Mouse (Mus musculus): ENCODE results near the gene Trove2. TPM values are rescaled to one million over a fixed set of nuclear protein-coding genes. Genes with fewer than 3 reads are reported as not detected.

Trove2 gene
- 10 to 100 TPM; 25.5 to 29.7 TPM for total RNA-seq (2021)

DNA sequence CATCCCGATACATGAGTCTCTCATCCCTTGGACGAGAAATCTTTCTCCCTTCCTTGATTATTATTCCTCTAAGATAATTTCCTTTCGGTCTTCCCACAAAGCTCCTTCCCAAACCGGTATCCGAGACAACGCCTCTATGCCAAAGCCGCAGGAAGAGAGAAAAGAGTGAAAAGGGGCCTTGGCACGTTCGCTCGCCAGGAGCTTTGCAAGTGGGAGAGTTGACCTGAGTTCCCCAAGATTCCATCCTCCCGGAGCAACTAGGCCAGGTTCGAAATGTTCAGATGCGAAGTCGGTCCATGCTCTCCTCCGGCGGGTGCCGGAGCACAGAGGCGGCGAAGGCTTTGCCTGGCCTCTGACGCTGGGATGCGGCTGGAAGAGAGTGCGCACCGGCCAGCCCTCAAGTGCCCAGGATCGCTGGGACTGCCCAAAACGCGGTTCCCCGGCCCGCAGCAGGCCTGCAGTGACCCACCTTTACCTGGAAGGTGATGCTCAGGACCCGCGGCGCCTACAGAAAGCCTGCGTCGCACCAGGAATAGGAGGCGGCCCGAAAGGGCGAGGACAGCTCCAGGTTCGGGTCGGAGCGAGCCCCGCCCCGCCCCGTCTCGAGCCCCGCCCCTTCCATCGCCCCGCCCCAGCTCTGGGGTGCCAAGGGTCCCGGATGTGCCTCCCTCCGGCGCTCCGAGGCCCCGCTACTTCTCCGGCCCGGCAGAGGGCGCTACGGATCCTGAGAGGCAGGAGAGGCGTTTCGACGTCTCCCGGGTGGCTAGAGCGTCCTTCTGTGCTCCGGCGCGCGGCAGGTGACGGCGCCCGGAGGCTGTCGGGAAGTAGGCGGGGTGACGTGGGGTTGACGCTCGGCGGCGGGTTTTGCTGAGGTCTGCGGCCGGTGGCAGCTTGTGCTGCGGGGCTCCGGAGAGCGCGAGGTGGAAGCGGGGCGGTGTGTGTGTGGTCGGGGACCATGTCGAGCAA lies at the start of gene Trove2, which contains the start of gene Uchl5:
Trove2 (minus strand) TSS at position 623 of the 966 bp plus-strand sequence.
Uchl5 (plus strand) TSS at position 827 of the 966 bp plus-strand sequence.
- intact Hi-C loops (cut with DNase I): no loop called here
- DNase-seq (ENCODE audit: low spot score in 2 of 2): peak; percentile 98 to 99

DNA sequence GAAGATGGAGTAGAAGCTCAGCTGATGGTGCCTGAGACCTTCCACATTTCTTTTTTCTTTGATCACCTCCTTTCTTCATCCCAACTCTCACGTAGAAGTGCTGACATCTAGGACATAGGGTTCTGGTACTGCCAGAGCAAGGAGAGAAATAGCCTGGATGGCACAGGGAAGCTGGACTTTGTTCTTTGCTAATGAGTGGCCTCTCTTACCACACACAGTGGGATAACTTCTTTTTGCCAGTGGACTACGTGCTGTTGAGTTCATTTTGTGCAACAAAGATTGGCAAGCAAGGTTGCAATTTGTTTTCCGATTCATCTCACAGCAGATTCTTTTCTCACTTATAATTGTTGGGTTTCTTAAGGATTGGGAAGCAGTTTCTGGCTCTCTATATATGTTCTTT lies 45.8 kb upstream of the Trove2 start:
- intact Hi-C loops (cut with DNase I): no loop called here
- no peak for DNase-seq (ENCODE audit: low spot score in 2 of 2)

DNA sequence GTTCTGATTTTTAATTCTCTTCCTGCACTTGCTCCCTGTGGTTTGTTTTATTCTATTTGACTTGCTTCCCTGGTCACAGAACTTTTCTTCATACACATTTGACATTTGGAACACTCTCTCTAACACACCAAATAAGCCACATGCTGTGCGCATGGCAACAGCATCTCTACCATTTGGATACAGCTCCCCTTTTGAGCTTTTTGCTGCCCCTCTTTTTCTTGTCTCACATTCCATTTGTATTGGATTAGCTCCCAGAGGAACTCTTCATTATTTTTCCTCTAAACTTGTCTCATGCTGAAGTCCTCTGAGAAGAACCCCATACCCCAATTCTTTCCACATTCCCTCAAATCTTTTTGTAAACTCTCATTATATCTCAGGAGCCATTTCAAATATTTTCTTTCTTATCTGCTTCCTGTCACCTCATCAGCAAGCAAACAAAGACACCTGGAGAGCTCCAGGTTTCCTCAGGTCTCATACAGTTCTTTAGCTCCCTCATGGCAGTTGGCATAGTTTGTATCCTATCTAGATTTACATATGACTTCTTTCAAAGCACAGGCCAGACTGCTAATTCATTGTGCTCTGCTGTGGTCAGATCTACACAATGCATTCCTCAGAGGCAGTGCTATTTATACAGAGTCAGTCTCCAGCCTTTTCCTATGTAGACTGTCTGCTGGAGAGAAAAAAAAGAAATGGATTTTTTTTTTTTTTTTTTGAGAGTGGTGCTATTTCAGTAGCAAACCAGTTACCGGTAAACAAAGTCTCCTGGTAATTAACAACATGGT lies 43.4 kb upstream of the Trove2 start:
- intact Hi-C loops (cut with DNase I): no loop called here
- DNase-seq (ENCODE audit: low spot score in 2 of 2): no peak

DNA sequence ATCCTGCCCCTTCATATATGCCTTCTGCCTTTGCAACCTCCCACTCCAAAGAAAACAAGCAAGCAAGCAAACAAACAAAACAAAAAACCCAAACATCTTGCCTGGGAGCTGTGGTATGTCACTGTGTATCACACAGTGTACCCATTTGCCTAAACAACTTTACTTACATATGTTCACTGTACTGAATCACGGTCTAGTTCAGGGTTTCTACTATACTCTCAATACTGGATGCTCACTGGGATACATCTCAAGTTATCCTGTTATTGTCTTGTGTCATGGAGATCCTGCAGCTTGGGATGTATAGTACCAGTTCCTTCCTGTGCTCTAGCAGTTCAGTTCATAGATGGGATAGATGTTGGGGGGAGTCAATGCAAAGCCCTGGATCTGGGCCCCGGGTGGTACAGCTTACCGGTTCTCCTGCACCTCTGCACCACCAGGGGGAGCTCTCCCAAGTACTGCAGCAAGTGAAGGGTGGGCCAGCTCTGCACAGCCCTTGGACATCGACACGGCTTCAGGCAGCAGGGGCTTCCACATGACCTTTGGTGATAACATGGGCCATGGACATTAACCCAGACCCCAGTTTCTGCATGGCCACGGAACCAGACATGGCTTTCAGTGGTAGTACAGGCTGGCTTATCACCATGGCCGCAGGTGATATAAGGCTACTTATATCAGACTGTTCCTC lies 37.0 kb upstream of the Trove2 start:
- intact Hi-C loops (cut with DNase I): loop anchor here (1.0 kb wide), 1 partner anchor 190 kb away; the partner anchor contains the start of gene Rgs2

DNA sequence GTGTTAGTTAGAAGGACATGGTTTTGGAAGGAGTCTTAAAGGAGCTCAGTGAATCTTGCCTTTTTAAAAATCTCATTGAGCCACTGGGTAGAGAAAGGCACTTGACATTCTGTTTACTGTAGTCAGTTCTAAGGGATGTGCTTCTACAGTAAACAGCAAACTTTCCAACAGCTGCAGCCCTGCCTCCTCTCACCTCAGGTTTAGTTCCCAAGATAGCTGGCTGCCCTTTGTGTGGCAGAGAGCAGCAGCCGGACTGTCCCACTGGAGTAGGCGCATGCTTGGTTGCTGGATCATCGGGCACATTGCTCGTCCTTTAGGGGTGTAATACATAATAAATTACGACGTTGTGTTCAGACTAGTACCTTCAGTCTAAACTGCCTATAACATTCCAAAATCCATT lies 32.2 kb upstream of the Trove2 start:
- intact Hi-C loops (cut with DNase I): loop anchor here (10.0 kb wide), 1 partner anchor 386 kb away; no protein-coding TSS in a partner anchor
- DNase-seq (ENCODE audit: low spot score in 2 of 2): no peak

More for the DNA sequence above, 37.0 kb upstream of the Trove2 start:
- peak; percentile 55 to 68 for DNase-seq (ENCODE audit: low spot score in 2 of 2)

DNA sequence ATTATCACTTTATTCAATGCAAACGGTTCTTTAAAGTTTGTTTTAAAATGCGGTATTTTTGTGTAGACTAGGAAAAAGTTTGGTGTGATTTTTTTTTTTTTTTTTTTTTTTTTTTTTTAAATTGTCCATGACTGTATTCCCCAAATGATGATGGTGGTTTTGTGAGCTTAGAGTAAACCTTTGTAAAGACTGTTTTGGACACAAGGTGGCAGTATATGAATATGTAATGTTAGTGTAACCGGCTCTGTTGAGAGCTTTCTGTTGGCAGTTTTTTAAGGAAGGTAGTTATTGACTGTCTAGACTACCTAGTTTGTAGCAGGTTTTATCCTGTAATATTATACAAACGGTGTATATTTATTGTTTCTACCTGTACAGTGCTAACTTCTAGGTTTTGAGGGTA lies 26.7 kb upstream of the Trove2 start:
- intact Hi-C loops (cut with DNase I): loop anchor here (5.0 to 10.0 kb wide), 2 partner anchors 391 to 574 kb away; no protein-coding TSS in a partner anchor

DNA sequence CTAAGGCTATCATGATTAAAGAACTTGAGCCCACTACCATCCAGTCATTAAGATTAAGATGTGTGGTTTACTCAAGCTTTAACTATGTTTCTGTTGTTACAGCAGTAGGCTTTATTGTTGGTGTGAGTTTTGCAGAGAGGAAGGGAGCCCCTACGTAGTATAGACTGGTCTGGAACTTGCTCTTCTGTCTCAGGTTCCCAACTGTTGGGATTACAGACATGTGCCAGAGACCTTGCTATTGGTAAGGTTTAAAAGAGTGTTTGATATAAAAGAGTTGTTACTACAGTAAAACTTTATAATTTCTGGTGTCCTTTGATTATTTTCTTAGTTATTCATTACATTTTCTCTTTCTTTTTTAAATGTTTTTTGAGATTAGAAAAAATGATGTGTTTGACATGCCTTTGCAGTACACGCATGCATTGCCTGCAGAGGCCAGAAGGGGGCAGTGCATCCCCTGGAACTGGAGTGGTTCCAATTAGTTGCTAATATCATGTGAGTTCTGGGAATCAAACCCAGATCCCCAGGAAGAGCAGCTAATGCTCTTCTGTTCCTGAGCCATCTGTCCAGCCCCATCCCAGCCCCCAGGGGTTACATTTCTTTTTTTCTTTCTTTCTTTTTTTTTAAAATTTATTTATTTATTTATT lies 11.8 kb upstream of the Trove2 start:
- DNase-seq (ENCODE audit: low spot score in 2 of 2): no peak
- intact Hi-C loops (cut with DNase I): no loop called here

More for the DNA sequence above, 26.7 kb upstream of the Trove2 start:
- DNase-seq (ENCODE audit: low spot score in 2 of 2): no peak

DNA sequence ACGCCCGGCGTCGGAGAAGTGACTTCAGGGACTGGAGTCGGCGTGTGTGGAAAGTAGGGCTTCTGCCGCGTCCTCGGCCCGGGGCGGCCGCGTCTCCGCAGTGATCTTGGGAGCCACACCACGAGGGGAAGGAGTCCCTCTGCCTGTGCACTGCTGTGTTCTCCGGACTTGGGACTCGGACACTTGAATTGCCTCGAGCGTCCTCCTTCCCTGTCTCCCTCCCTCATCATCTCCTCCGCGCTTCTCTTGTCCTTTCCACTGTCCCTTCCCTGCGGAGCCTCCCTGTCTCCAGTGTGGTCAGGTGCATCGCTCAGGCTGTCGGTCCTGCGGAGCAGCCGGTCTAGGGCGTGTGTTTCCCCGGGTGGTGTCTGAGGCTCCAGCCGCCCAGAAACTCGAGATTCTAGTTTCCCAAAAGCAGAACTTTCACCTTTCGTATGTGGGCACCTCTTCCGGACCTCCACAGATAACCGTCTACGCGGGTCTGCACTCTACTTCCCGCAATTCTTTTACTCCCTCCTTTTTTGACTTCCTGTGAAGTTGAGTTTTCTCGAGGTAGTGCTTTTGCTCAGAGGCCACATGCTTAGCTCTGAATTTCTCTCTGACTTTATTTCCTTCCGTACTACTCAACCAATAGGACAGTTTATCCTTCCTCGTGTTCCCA lies 820 bp upstream of the Trove2 start:
- peak in 1 of 2 experiments; percentile 33 for DNase-seq (ENCODE audit: low spot score in 2 of 2)
- intact Hi-C loops (cut with DNase I): no loop called here

DNA sequence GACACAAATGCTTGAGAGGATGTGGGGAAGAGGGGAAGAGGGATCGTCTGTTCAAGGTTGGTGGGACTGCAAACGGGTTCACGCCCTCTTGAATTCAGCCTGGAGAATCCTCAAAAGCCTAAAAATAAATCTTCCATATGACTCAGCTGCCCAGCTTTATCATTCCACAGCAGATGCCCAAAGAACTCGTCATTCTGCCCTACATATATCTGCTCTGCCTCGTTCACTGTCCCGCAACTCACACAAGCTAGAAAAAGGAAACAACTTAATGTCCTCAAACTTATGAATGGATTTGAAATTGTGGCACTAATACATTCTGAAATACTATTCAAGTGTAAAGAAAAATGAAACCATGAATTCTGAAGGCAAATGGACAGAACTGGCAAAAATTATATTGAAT lies 3.0 kb downstream of the Trove2 start:
- DNase-seq (ENCODE audit: low spot score in 2 of 2): no peak
- intact Hi-C loops (cut with DNase I): no loop called here

DNA sequence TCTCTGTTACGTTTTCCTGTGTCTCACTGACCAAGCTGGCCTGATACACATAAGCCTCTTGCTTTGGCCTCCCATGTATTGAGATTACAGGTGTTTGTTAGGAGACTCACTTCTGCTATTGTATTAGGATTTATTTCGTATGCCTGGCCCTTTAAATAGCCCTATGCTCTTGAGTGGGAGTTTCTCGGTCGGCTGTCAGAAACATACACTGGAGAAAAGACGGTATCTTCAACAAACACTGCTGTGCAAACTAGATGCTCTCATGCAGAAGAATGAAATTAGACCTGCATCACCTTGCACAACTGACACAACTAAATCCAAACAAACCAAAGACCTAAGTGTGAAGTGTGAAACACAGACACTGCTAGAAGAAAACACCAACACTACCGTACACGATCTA lies 3.8 kb downstream of the Trove2 start:
- intact Hi-C loops (cut with DNase I): no loop called here

DNA sequence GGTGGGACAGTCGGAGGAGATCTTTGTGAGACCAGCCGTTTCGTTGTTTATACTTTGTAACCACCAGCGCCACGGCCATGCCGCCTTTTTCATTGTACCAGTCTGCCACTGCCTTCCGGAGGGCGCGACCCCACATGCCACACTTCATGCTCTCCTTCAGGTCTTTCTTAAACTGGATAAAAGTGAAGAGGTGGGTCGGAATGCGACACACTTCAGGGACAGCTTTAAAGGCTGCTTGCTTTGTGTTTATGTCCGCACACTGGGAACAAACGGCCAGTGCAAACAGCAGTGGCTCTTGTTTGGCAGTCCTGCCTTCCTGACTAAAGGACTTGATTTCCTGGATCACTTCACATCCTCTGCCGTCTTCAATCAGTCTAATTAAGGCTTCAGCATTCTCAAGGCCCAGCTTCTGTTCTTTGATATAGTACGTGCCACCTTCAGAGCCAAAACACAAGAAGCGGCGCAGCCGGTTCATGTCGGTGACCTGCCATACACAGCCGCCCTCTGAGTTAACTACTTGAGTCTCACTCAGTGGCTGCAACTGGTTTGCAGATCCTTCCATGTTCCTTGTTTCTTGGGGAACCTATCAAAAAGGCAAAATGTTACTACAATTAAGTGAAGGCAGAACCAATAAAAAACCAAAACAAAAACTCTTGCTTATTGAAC lies 6.3 kb downstream of the Trove2 start:
- intact Hi-C loops (cut with DNase I): no loop called here
- DNase-seq (ENCODE audit: low spot score in 2 of 2): no peak

More for the DNA sequence above, 3.8 kb downstream of the Trove2 start:
- no peak for DNase-seq (ENCODE audit: low spot score in 2 of 2)

DNA sequence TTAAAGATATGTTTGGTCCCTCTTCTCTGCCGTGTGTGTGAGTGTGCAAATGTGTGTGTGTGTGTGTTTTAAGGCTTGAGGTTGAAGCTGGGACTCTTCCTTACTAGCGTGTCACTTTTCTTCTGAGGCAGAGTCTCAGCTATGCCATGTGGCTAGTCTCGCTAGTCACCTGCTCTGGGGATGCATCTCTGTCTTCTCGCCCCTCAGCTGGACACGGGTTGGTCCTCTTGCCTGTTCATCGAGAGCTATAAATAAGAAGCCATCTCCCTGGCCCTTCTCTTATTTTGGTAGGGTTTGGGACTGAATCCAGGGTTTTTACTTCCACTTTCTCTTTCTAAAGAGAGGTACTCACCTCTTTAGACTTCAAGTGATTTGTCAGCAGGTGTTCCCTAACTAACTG lies 10.6 kb downstream of the Trove2 start:
- DNase-seq (ENCODE audit: low spot score in 2 of 2): no peak
- intact Hi-C loops (cut with DNase I): no loop called here

DNA sequence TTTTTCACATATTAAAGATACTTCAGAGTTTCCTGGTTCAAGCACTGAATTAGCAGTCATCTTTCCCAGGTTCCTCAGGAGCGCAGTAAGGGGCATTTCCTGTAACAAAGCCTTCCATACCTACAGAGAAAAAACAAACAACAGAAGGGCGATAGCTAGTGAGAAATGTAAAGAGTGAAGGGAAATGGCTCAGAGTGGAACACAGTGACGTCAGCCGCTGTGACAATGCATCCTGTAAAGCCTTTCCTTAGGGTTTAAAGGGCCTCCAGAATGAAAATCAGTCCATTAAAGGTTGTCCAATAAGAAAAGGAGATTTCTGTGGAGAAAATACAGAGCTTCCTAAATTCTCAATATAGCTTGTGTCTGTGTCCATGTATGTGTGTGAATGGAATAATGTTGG lies 11.1 kb downstream of the Trove2 start:
- intact Hi-C loops (cut with DNase I): no loop called here
- DNase-seq (ENCODE audit: low spot score in 2 of 2): no peak

DNA sequence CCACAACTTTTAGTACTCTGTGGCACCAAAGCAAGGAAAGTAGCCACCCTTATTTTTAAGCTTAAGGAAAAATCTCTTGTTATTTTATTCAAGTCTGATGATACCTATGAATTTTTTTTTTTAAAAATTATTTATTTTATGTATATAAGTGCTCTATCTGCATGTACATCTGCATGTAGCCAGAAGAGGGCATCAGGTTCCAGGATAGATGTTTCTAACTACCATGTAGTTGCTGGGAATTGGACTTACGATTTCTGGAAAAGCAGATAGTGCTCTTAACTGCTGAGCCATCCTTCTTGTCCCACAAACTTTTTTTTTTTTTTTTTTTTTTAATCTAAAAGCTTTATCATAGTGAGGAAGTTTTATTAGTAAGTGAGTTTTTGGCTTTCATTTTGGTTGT lies 12.4 kb downstream of the Trove2 start:
- no peak for DNase-seq (ENCODE audit: low spot score in 2 of 2)
- intact Hi-C loops (cut with DNase I): no loop called here

DNA sequence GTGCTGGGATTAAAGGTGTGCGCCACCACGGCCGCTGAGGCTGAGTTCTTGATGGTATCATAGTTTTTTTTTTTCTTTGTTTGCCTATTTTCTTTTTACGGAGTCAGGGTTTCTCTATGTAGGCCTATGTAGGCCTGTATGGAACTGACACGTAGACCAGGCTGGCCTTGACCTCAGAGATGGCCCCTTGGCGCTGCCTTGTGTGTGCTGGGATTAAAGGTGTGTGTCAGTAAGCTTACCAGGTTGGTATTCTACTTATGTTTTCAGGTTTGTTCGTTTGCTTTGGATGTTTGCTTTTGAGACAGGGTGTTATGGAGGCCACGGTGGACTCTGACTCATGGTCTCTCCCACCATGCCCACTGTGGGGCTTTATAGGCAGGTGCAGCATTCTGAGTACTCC lies 14.7 kb downstream of the Trove2 start:
- intact Hi-C loops (cut with DNase I): no loop called here
- no peak for DNase-seq (ENCODE audit: low spot score in 2 of 2)

DNA sequence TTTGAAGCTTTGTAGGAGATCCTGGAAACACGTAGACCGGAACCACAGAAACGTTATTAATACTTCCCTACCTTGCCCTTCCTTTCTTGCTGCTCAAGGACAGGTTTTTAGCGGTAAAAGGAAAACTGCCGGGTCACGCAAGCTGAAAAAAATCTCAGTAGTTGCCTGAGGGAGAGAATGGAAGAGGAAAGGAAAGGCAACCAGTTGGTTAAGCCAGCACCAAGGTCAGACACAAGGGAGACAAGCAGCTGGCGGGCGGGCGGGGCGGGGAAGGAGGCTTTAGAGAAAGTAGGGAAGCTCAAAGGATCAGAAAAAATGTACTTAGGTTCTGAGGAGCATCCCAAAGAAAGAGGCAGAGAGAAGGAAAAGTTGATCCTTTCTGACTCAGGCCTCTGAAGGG lies 31.0 kb downstream of the Trove2 start:
- no peak for DNase-seq (ENCODE audit: low spot score in 2 of 2)
- intact Hi-C loops (cut with DNase I): no loop called here

DNA sequence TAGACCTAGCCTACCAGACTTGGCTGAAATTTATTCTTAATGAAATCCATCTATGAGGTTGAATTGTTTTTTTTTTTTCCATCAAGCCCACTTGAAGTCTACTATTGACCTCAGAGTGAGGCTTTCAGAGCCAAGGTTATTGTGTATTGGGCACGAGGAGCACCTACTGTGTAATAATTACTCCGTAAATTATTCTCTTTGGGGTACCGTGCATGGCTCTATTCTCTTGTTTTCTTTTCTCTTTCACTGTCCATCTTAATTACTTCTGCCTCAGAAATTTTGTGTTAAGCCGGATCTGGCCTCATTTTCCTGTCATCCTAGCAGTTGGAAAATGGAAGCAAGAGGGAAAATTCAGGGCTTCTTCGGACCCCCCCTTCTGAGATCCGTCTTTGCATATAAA lies 34.7 kb downstream of the Trove2 start:
- DNase-seq (ENCODE audit: low spot score in 2 of 2): no peak
- intact Hi-C loops (cut with DNase I): no loop called here

DNA sequence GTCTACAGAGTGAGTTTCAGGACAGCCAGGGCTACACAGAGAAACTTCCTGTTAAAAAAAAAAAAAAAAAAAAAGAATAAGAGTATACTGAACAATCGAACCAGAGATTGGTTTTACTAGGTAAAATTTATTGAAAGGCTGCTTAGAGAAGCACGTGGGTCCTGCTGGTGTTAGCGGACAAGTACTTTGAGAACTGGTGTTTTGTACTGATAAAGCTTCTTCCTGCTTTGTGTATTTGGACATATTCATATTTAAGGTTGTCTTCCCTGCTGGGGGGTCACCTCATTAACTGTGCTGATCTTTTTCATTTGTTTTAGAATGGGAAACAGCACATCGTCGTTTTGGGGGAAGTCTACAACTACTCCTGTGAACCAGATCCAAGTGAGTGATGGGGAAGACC lies 35.5 kb downstream of the Trove2 start:
- DNase-seq (ENCODE audit: low spot score in 2 of 2): no peak
- intact Hi-C loops (cut with DNase I): no loop called here
